Mouse (Mus musculus) forebrain, embryonic 15.5 days (tissue): ENCODE measurements at regions not wholly inside any gene's neighbourhood (a gene's known extent, or its start where the extent isn't known, plus 50 kb on each side); places are given as distances from the start of the nearest gene placed in this dataset.

Experiments used
- ATAC-seq: fragments of 200-750 bp; cut with Nextera tagmentation; replicated peaks from 2 replicates; pipeline ENCODE4 v1.8.0; 2017; ENCODE audit warnings: mild to moderate bottlenecking, moderate TSS enrichment, moderate library complexity
- H3K27ac ChIP-seq: fragments of 300-500 bp; sonication (generic); replicated peaks from 2 replicates; pipeline ENCODE4 v1.5.1; 2015; ENCODE audit warnings: mild to moderate bottlenecking, inconsistent platforms
- H3K27me3 ChIP-seq: fragments of 300-500 bp; sonication (generic); 2 replicates; pipeline ENCODE4 v1.6.1; 2015; ENCODE audit warnings: inconsistent platforms
- H3K36me3 ChIP-seq: fragments of 300-500 bp; sonication (generic); 2 replicates; pipeline ENCODE4 v1.6.1; 2015; ENCODE audit warnings: mild to moderate bottlenecking, inconsistent platforms
- H3K4me1 ChIP-seq: fragments of 300-500 bp; sonication (generic); 2 replicates; pipeline ENCODE4 v1.6.1; 2015; ENCODE audit warnings: inconsistent platforms
- H3K4me2 ChIP-seq: fragments of 300-500 bp; sonication (generic); replicated peaks from 2 replicates; pipeline ENCODE4 v1.6.1; 2015; ENCODE audit warnings: mild to moderate bottlenecking, inconsistent platforms
- H3K4me3 ChIP-seq: fragments of 300-500 bp; sonication (generic); 2 replicates; pipeline ENCODE4 v1.5.1; 2015; ENCODE audit warnings: mild to moderate bottlenecking, inconsistent platforms
- H3K9ac ChIP-seq: fragments of 300-500 bp; sonication (generic); replicated peaks from 2 replicates; pipeline ENCODE4 v1.6.1; 2015; ENCODE audit warnings: mild to moderate bottlenecking, inconsistent platforms
- H3K9me3 ChIP-seq: fragments of 300-500 bp; sonication (generic); 2 replicates; pipeline ENCODE4 v1.6.1; 2016; ENCODE audit warnings: inconsistent platforms
- WGBS: fragments of 180-500 bp; shearing (Covaris S2); methylation state at CpG from one replicate; pipeline ENCODE4 v1.1.7; 2015; ENCODE audit warnings: mixed read lengths; 5-methylcytosine and 5-hydroxymethylcytosine counted together

GRCm38 (mm10) chr15:36898857-36899523, 108.6 kb downstream of the Zfp706 start:
- Histone ChIP-seq H3K4me2 (no peak overlapping the region), H3K4me3 (no peak overlapping the region), H3K36me3 (no peaks in the 10 kb centered on the region), H3K27ac (no peak overlapping the region), H3K9ac (no peak overlapping the region), H3K4me1 (peaks cover 15% of the 10 kb centered on the region), H3K9me3 (no peaks in the 10 kb centered on the region), H3K27me3 (no peaks in the 10 kb centered on the region)
- no peak for ATAC-seq
- WGBS, result 93% methylated on average over 11 of the region's 11 CpGs

DNA sequence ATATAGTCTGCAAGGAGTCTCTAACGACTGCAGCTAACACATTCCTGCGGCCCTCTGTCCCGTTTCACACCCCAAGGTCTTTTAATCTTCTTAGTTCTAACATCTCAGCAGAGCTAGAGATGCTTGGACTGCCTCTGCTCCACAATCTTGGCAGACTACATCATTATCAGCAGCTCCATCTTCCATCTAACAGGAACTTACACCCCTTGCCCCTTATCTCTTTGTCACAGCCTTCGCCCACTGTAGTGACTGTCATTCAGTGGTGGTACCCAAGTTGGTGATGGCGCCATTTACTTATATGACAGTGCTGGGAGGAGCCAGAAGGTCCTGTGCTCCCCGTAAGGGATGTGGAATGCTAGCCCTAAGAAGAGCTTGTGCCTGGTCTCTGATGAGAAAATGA, 109.2 kb downstream of the Zfp706 start:
- Histone ChIP-seq H3K27me3 (no peaks in the 10 kb centered on the region), H3K9ac (no peak overlapping the region), H3K36me3 (no peaks in the 10 kb centered on the region), H3K4me2 (no peak overlapping the region), H3K9me3 (no peaks in the 10 kb centered on the region), H3K4me1 (peaks cover 15% of the 10 kb centered on the region), H3K27ac (no peak overlapping the region), H3K4me3 (no peak overlapping the region)
- ATAC-seq, result no peak
- WGBS, result 90% methylated on average over 6 of the region's 6 CpGs

- ATAC-seq, result no peak
- H3K4me2 ChIP-seq, result no peak overlapping the region
Measured at GRCm38 (mm10) chr15:36896265-36896664, 111.3 kb downstream of the Zfp706 start.

GRCm38 (mm10) chr15:36895031-36895430, 112.5 kb downstream of the Zfp706 start:
- ATAC-seq, result no peak
- H3K27me3 ChIP-seq, result no peaks in the 10 kb centered on the region
- no peak overlapping the region for H3K9ac ChIP-seq
- H3K4me3 ChIP-seq, result no peak overlapping the region
- no peaks in the 10 kb centered on the region for H3K36me3 ChIP-seq
- H3K27ac ChIP-seq, result no peak overlapping the region
- no peak overlapping the region for H3K4me2 ChIP-seq
- 87% methylated on average over 4 of the region's 4 CpGs for WGBS
- H3K9me3 ChIP-seq, result no peaks in the 10 kb centered on the region
- H3K4me1 ChIP-seq, result peaks cover 3% of the 10 kb centered on the region; the same call in 1 of the 2 replicates

More at GRCm38 (mm10) chr15:36896265-36896664, 111.3 kb downstream of the Zfp706 start:
- no peak overlapping the region for H3K9ac ChIP-seq
- H3K36me3 ChIP-seq, result no peaks in the 10 kb centered on the region
- peaks cover 10% of the 10 kb centered on the region; the same call in 1 of the 2 replicates for H3K4me1 ChIP-seq
- no peak overlapping the region for H3K27ac ChIP-seq
- 86% methylated on average over 4 of the region's 4 CpGs for WGBS
- no peak overlapping the region for H3K4me3 ChIP-seq
- H3K9me3 ChIP-seq, result no peaks in the 10 kb centered on the region
- H3K27me3 ChIP-seq, result no peaks in the 10 kb centered on the region

GRCm38 (mm10) chr15:36893407-36893969, 114.1 kb downstream of the Zfp706 start:
- no peak for ATAC-seq
- peaks cover 3% of the 10 kb centered on the region; the same call in 1 of the 2 replicates for H3K4me1 ChIP-seq
- H3K27me3 ChIP-seq, result no peaks in the 10 kb centered on the region
- WGBS, result 56% methylated on average over 4 of the region's 4 CpGs
- H3K9me3 ChIP-seq, result no peaks in the 10 kb centered on the region
- H3K9ac ChIP-seq, result no peak overlapping the region
- no peak overlapping the region for H3K27ac ChIP-seq
- no peak overlapping the region for H3K4me3 ChIP-seq
- H3K4me2 ChIP-seq, result no peak overlapping the region
- no peaks in the 10 kb centered on the region for H3K36me3 ChIP-seq

GRCm38 (mm10) chr15:36892576-36893205, 114.9 kb downstream of the Zfp706 start:
- Histone ChIP-seq H3K4me1 (peaks cover 3% of the 10 kb centered on the region; the same call in 1 of the 2 replicates), H3K9ac (no peak overlapping the region), H3K4me3 (no peak overlapping the region), H3K36me3 (no peaks in the 10 kb centered on the region), H3K4me2 (no peak overlapping the region), H3K27ac (no peak overlapping the region), H3K9me3 (no peaks in the 10 kb centered on the region), H3K27me3 (no peaks in the 10 kb centered on the region)
- WGBS, result 11% methylated on average over 15 of the region's 15 CpGs
- ATAC-seq, result no peak

- WGBS, result 23% methylated on average over 12 of the region's 12 CpGs
- no peak overlapping the region for H3K27ac ChIP-seq
- ATAC-seq, result no peak
- no peaks in the 10 kb centered on the region for H3K9me3 ChIP-seq
- H3K4me3 ChIP-seq, result no peak overlapping the region
- H3K27me3 ChIP-seq, result no peaks in the 10 kb centered on the region
- no peaks in the 10 kb centered on the region for H3K36me3 ChIP-seq
- no peak overlapping the region for H3K9ac ChIP-seq
- no peak overlapping the region for H3K4me2 ChIP-seq
- peaks cover 3% of the 10 kb centered on the region; the same call in 1 of the 2 replicates for H3K4me1 ChIP-seq
Measured at GRCm38 (mm10) chr15:36891851-36892250, 115.7 kb downstream of the Zfp706 start.

GRCm38 (mm10) chr15:36891296-36891695, 116.3 kb downstream of the Zfp706 start:
- no peak for ATAC-seq
- H3K36me3 ChIP-seq, result no peaks in the 10 kb centered on the region
- no peak overlapping the region for H3K4me3 ChIP-seq
- H3K9ac ChIP-seq, result no peak overlapping the region
- no peak overlapping the region for H3K27ac ChIP-seq
- WGBS, result 18% methylated on average over 1 of the region's 1 CpGs
- H3K4me2 ChIP-seq, result no peak overlapping the region
- no peaks in the 10 kb centered on the region for H3K27me3 ChIP-seq
- H3K9me3 ChIP-seq, result no peaks in the 10 kb centered on the region
- H3K4me1 ChIP-seq, result peaks cover 3% of the 10 kb centered on the region; the same call in 1 of the 2 replicates

GRCm38 (mm10) chr15:36889072-36889471, 118.5 kb downstream of the Zfp706 start:
- no peak overlapping the region for H3K9ac ChIP-seq
- no peak overlapping the region for H3K4me3 ChIP-seq
- 86% methylated on average over 3 of the region's 3 CpGs for WGBS
- no peak overlapping the region for H3K4me2 ChIP-seq
- H3K27me3 ChIP-seq, result no peaks in the 10 kb centered on the region
- peaks cover 3% of the 10 kb centered on the region; the same call in 1 of the 2 replicates for H3K4me1 ChIP-seq
- no peaks in the 10 kb centered on the region for H3K9me3 ChIP-seq
- ATAC-seq, result no peak
- H3K27ac ChIP-seq, result no peak overlapping the region
- H3K36me3 ChIP-seq, result no peaks in the 10 kb centered on the region

DNA sequence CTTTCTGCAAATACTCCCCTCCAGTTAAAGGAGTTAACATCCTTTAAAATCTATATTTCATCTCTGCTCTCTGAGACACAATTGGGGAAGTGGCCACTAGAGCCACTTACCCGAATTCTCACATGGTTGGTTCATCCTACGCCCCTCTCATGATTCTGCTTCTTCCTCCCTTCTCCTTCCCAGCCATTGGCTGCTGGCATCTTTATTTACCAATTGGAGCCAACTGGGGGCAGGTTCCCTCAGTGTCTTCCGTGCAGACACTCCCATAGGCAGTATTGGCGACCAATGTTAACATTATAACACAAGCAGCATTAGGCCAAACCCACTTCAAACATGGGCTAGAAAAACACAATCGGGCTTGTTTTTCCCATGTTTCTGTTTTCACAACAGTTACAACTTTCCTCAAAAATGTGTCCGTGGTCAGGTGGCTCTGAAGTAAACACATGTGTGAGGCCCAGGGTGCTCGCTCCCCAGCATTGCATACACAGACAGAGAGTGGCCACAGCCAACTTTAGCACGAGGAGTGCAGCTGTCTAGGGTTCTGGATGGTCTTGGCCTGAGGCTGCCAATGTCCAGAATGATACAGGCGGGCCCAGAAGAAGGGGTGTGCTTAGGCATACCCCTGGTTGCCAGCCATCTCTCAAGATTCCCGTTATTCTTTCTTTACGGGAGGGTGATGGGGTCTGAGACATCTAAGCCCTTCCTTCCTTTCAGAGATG, 119.1 kb downstream of the Zfp706 start:
- WGBS, result 81% methylated on average over 11 of the region's 11 CpGs
- Histone ChIP-seq H3K36me3 (no peaks in the 10 kb centered on the region), H3K4me1 (peaks cover 3% of the 10 kb centered on the region; the same call in 1 of the 2 replicates), H3K9me3 (no peaks in the 10 kb centered on the region), H3K27ac (no peak overlapping the region), H3K4me2 (no peak overlapping the region), H3K4me3 (no peak overlapping the region), H3K27me3 (no peaks in the 10 kb centered on the region), H3K9ac (no peak overlapping the region)
- ATAC-seq, result no peak

DNA sequence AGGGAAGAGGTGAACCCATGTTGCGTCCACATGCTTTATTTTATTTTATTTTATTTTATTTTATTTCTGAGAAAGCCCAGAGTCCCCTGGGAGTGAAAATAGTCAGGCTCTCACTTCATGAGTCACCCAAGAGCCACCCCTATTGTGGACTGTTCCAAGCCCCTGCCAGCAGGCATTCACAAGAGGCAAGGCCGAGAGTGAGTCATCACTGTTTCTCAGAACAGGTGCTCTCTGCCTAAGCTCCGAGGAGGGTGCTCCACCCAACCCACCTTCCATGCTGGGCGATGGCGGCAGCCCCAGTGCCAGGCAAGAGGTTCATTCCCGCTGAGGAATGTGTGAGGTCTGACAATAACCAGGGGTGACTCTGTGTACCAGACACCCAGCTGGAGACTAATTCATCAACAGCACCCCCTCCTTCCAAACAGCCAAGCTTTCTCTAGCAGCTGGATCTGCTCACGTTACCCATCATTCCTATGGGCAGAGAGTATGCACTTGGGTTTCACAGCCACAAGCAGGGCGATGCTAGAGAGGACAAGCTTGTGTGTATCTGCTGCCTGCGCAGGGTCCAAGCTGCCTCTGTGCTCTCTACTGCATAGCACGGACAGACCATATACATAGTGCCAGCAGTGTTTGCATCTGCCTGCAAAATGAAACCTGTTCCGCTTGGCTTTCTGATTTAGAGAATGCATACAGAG, 122.8 kb downstream of the Zfp706 start:
- Histone ChIP-seq H3K9me3 (no peaks in the 10 kb centered on the region), H3K4me3 (no peak overlapping the region)
- 83% methylated on average over 11 of the region's 11 CpGs for WGBS

More for the DNA sequence above, 122.8 kb downstream of the Zfp706 start:
- no peaks in the 10 kb centered on the region for H3K4me1 ChIP-seq
- H3K9ac ChIP-seq, result no peak overlapping the region
- no peak overlapping the region for H3K27ac ChIP-seq
- no peaks in the 10 kb centered on the region for H3K27me3 ChIP-seq
- H3K36me3 ChIP-seq, result no peaks in the 10 kb centered on the region
- no peak overlapping the region for H3K4me2 ChIP-seq
- no peak for ATAC-seq
